Mouse (Mus musculus) kidney, embryonic 16.5 days (tissue): Measurements from ENCODE around the gene Sipa1l2. TPM values are rescaled to one million over a fixed set of nuclear protein-coding genes. Genes with fewer than 3 reads are reported as not detected.
A peak's percentile ranks its signal among the peaks of the same experiment; 100 is the strongest.

Source experiments
- ATAC-seq: fragments of 200-750 bp; cut with Nextera tagmentation; 2 replicates; pipeline ENCODE4 v1.8.0; 2017; ENCODE audit warnings: moderate TSS enrichment; ENCODE audit not compliant: low FRiP score, low TSS enrichment
- H3K27ac ChIP-seq: fragments of 300-500 bp; sonication (generic); 2 replicates; pipeline ENCODE4 v1.5.1; 2014; ENCODE audit warnings: low read length
- H3K27me3 ChIP-seq: fragments of 300-500 bp; sonication (generic); 2 replicates; pipeline ENCODE4 v1.6.1; 2014; ENCODE audit warnings: low read length, control low read depth, mixed read lengths; ENCODE audit not compliant: insufficient read depth
- H3K36me3 ChIP-seq: fragments of 300-500 bp; sonication (generic); 2 replicates; pipeline ENCODE4 v1.6.1; 2014; ENCODE audit warnings: low read length, control low read depth, mixed read lengths; ENCODE audit not compliant: insufficient read depth
- H3K4me1 ChIP-seq: fragments of 300-500 bp; sonication (generic); 2 replicates; pipeline ENCODE4 v1.6.1; 2014; ENCODE audit warnings: low read length, control low read depth, mixed read lengths; ENCODE audit not compliant: insufficient read depth
- H3K4me2 ChIP-seq: fragments of 300-500 bp; sonication (generic); replicated peaks from 2 replicates; pipeline ENCODE4 v1.6.1; 2014; ENCODE audit warnings: low read depth, low read length
- H3K4me3 ChIP-seq: fragments of 300-500 bp; sonication (generic); 2 replicates; pipeline ENCODE4 v1.5.1; 2014; ENCODE audit warnings: mild to moderate bottlenecking, low read length
- H3K9ac ChIP-seq: fragments of 300-500 bp; sonication (generic); replicated peaks from 2 replicates; pipeline ENCODE4 v1.6.1; 2014; ENCODE audit warnings: low read length
- H3K9me3 ChIP-seq: fragments of 300-500 bp; sonication (generic); 2 replicates; pipeline ENCODE4 v1.6.1; 2016; ENCODE audit warnings: low read length, control low read depth
- WGBS: fragments of 180-500 bp; shearing (Covaris S2); extraction: QIAGEN DNeasy Blood & Tissue Kit; methylation state at CpG from one replicate; pipeline ENCODE4 v1.1.7; 2014; 5-methylcytosine and 5-hydroxymethylcytosine counted together
- polyA plus RNA-seq: library from polyadenylated mRNA; unstranded; fragments of >200 nt; fragmentation: Nextera tagmentation; extraction: Ambion mirVana; gene quantifications from 2 replicates; pipeline ENCODE4 v1.2.1, GENCODE M21; 2015

Sipa1l2 gene
- polyA plus RNA-seq, 1 experiment from 2014 or later = 18.1 TPM

DNA sequence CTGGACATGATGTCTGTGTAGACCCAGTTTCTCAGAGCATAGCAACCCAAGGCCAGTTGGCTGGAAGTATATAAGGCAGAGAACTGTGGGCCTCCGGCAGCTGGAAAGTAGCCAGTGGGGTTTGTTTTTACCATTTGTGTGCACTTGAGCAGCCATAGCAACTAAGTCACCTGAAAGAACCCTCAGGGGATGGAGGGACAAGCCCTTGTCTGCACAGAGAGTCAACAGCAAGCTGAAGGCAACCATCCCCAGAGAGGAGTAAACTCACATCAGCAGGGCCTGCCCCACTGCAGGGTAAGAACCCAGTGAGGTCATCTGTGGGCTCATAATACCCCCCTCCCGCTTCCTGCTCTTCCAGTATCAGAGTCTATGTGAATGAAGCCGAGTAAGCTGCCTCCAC, 14.7 kb upstream of the Sipa1l2 start:
- H3K36me3 ChIP-seq = no peaks in the 10 kb centered on the region
- ATAC-seq = peak; percentile 39; the same call in 1 of the 2 replicates
- H3K27ac ChIP-seq = no peak overlapping the region
- no peaks in the 10 kb centered on the region for H3K4me1 ChIP-seq
- no peak overlapping the region for H3K9ac ChIP-seq
- H3K27me3 ChIP-seq = no peaks in the 10 kb centered on the region
- no peaks in the 10 kb centered on the region for H3K9me3 ChIP-seq
- no peak overlapping the region for H3K4me2 ChIP-seq
- 64% methylated on average over 3 of the region's 3 CpGs for WGBS
- H3K4me3 ChIP-seq = no peak overlapping the region

DNA sequence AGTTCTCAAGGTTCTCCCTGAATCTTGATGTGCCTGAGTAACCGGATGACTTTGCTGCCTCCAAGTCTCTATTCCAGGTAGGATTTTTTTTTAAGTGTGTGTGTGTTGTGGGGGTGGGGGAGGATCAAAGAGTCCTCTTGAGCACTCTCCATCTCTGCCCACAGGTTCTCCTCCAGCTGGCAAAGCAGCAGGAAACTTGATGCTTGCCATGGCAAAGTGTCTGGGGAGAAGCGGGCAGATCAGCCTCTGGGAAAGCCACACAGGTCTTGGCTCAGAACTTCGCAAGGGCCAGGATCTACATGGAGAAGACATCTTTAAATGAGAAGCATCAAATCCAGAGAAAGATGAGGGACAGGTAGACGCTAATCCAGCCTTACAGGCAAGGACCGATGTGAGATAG, 10.8 kb upstream of the Sipa1l2 start:
- H3K4me3 ChIP-seq = no peak overlapping the region
- no peak for ATAC-seq
- peaks cover 4% of the 10 kb centered on the region for H3K9me3 ChIP-seq
- no peak overlapping the region for H3K4me2 ChIP-seq
- H3K27me3 ChIP-seq = no peaks in the 10 kb centered on the region
- 84% methylated on average over 5 of the region's 5 CpGs for WGBS
- no peaks in the 10 kb centered on the region for H3K36me3 ChIP-seq
- H3K9ac ChIP-seq = no peak overlapping the region
- H3K4me1 ChIP-seq = no peaks in the 10 kb centered on the region
- no peak overlapping the region for H3K27ac ChIP-seq

GRCm38 (mm10) chr8:125576127-125576526, 6.5 kb upstream of the Sipa1l2 start:
- Histone ChIP-seq H3K9ac (no peak overlapping the region), H3K4me3 (no peak overlapping the region), H3K4me1 (no peaks in the 10 kb centered on the region), H3K9me3 (peaks cover 6% of the 10 kb centered on the region), H3K27me3 (no peaks in the 10 kb centered on the region), H3K27ac (no peak overlapping the region), H3K36me3 (no peaks in the 10 kb centered on the region), H3K4me2 (no peak overlapping the region)
- ATAC-seq = no peak
- 80% methylated on average over 4 of the region's 4 CpGs for WGBS

DNA sequence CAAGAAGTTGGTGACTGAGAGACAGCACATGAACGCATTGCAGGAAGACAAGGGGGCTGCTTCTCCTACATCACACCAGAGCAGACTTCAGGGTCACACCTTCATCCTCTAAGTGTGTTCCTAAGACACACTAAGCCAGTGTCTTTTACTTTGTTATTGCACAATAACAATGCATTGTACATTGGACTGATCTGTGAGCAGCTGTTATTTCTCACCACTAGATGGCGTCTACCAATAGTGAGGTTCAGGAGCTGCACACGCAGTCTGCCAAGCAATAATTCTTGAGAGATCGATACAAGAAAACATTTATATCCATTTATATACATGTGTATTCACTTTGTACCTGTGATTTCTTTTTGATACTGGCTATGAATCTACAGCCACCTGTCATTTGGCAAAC, 4.7 kb upstream of the Sipa1l2 start:
- peaks cover 8% of the 10 kb centered on the region for H3K9me3 ChIP-seq
- no peaks in the 10 kb centered on the region for H3K36me3 ChIP-seq
- ATAC-seq = no peak
- H3K4me2 ChIP-seq = no peak overlapping the region
- WGBS = 28% methylated on average over 4 of the region's 4 CpGs
- no peak overlapping the region for H3K27ac ChIP-seq
- H3K4me1 ChIP-seq = peaks cover 7% of the 10 kb centered on the region; the same call in 1 of the 2 replicates
- no peak overlapping the region for H3K9ac ChIP-seq
- H3K4me3 ChIP-seq = no peak overlapping the region
- H3K27me3 ChIP-seq = no peaks in the 10 kb centered on the region

- Histone ChIP-seq H3K36me3 (no peaks in the 10 kb centered on the region), H3K9me3 (0 out of 2 replicates have a peak, but pooled peaks cover 4% of the 10 kb centered on the region), H3K4me2 (no peak overlapping the region), H3K4me1 (peaks cover 18% of the 10 kb centered on the region), H3K27me3 (no peaks in the 10 kb centered on the region), H3K9ac (no peak overlapping the region), H3K4me3 (no peak overlapping the region), H3K27ac (no peak overlapping the region)
- ATAC-seq = no peak
- WGBS = 93% methylated on average over 4 of the region's 4 CpGs
These were observed 2.6 kb upstream of the Sipa1l2 start for GRCm38 (mm10) chr8:125572246-125572645.

DNA sequence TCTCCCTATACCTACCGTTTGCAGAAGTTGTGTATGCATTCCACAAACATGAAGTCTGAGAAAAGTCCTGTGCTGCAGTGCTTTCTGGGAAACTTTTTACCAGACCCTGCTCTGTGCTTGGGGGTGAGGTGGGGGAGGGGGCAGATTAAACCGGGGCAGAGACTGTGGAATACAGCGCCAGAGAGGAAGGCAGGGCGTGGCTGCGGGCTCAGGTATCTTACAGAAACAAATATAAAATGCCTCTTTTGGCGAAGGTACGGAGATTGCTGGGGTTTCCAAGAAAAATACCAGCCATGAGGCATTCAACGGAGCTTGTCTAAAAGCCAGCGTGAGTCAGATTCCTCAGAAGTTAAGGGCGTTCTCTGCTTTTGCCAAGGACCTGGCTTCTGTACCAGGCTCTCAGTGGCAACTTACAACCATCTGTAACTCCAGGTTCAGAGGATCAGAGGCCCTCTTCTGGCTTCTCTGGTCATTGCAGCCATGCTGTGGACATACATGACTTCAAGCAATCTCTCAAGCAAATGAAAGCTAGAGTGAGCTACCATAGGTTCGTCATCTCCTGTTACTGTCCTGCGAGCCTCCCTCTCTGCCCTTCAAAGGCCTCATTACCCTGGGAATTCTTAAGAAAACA, 1.3 kb upstream of the Sipa1l2 start:
- Histone ChIP-seq H3K36me3 (no peaks in the 10 kb centered on the region), H3K4me1 (peaks cover 24% of the 10 kb centered on the region), H3K27me3 (no peaks in the 10 kb centered on the region), H3K4me3 (peak overlapping the region; percentile 60; the same call in 1 of the 2 replicates), H3K9me3 (0 out of 2 replicates have a peak, but pooled peaks cover 4% of the 10 kb centered on the region), H3K27ac (no peak overlapping the region), H3K4me2 (peak overlapping the region; percentile 93; the same call in 1 of the 2 replicates), H3K9ac (no peak overlapping the region)
- no peak for ATAC-seq
- WGBS = 64% methylated on average over 12 of the region's 12 CpGs

DNA sequence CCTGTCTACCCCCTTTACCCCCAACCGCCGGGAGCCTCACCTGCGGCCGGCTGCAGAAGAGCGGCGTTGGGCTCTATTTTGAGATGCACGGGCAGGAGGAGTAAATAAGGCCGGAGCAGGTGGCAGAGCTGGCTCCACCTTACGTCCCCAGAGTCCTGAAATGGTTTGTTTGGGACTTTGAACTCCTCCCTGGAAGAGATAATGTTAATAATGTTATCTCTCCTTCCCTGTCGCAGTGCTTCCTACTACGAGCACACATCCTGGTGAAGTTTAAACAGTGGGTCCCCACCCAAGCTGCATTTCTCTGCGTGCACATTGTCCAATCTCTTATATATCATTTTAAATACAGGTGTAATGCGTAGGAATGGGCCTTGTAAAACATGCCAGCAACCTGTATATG, 781 bp upstream of the Sipa1l2 start:
- Histone ChIP-seq H3K27me3 (no peaks in the 10 kb centered on the region), H3K4me3 (peak overlapping the region; percentile 60), H3K27ac (no peak overlapping the region), H3K9me3 (0 out of 2 replicates have a peak, but pooled peaks cover 4% of the 10 kb centered on the region), H3K36me3 (no peaks in the 10 kb centered on the region), H3K9ac (peak overlapping the region; percentile 74), H3K4me2 (peak overlapping the region; percentile 93), H3K4me1 (peaks cover 24% of the 10 kb centered on the region)
- no peak for ATAC-seq
- WGBS = 13% methylated on average over 13 of the region's 13 CpGs

- H3K9me3 ChIP-seq = 0 out of 2 replicates have a peak, but pooled peaks cover 4% of the 10 kb centered on the region
- 0 out of 2 replicates have a peak, but pooled peaks have one; percentile 1 for ATAC-seq
- under 1% methylated on average over 39 of the region's 39 CpGs for WGBS
- H3K4me3 ChIP-seq = peak overlapping the region; percentile 65
- no peaks in the 10 kb centered on the region for H3K27me3 ChIP-seq
- H3K36me3 ChIP-seq = no peaks in the 10 kb centered on the region
- H3K9ac ChIP-seq = peak overlapping the region; percentile 71
- peak overlapping the region; percentile 69 for H3K27ac ChIP-seq
- peaks cover 24% of the 10 kb centered on the region for H3K4me1 ChIP-seq
- peak overlapping the region; percentile 91 for H3K4me2 ChIP-seq
These were observed 616 bp downstream of the Sipa1l2 start for GRCm38 (mm10) chr8:125568851-125569532.

- 2% methylated on average over 14 of the region's 14 CpGs for WGBS
- Histone ChIP-seq H3K27ac (no peak overlapping the region; the same call in 1 of the 2 replicates), H3K36me3 (no peaks in the 10 kb centered on the region), H3K9me3 (0 out of 2 replicates have a peak, but pooled peaks cover 4% of the 10 kb centered on the region), H3K27me3 (no peaks in the 10 kb centered on the region), H3K9ac (peak overlapping the region; percentile 71), H3K4me3 (peak overlapping the region; percentile 65), H3K4me2 (peak overlapping the region; percentile 91), H3K4me1 (peaks cover 28% of the 10 kb centered on the region)
- ATAC-seq = no peak
These were observed 1.2 kb downstream of the Sipa1l2 start for GRCm38 (mm10) chr8:125568421-125568850.

- peak overlapping the region; percentile 65 for H3K4me3 ChIP-seq
- peaks cover 37% of the 10 kb centered on the region for H3K4me1 ChIP-seq
- no peak overlapping the region for H3K9ac ChIP-seq
- 0 out of 2 replicates have a peak, but pooled peaks cover 4% of the 10 kb centered on the region for H3K9me3 ChIP-seq
- H3K36me3 ChIP-seq = no peaks in the 10 kb centered on the region
- H3K27me3 ChIP-seq = no peaks in the 10 kb centered on the region
- ATAC-seq = no peak
- 59% methylated on average over 7 of the region's 7 CpGs for WGBS
- H3K27ac ChIP-seq = no peak overlapping the region
- H3K4me2 ChIP-seq = peak overlapping the region; percentile 91
These were observed 2.0 kb downstream of the Sipa1l2 start for GRCm38 (mm10) chr8:125567569-125567968.
